Mouse (Mus musculus) hindbrain, postnatal 0 days (tissue): ENCODE results near the gene Eid2b. TPM values are rescaled to one million over a fixed set of nuclear protein-coding genes. Genes with fewer than 3 reads are reported as not detected.

Experiments
- ATAC-seq: fragments of 200-750 bp; cut with Nextera tagmentation; 2 replicates; pipeline ENCODE4 v1.8.0; 2017; ENCODE audit warnings: mild to moderate bottlenecking, moderate TSS enrichment, moderate library complexity
- DNase-seq: peaks from one replicate; pipeline ENCODE4 v3.0.0-alpha.2; 2015; ENCODE audit warnings: low spot score
- H3K27ac ChIP-seq: fragments of 300-500 bp; sonication (generic); 2 replicates; pipeline ENCODE4 v1.5.1; 2014; ENCODE audit warnings: mild to moderate bottlenecking
- H3K27me3 ChIP-seq: fragments of 300-500 bp; sonication (generic); 2 replicates; pipeline ENCODE4 v1.6.1; 2014; ENCODE audit warnings: low read length, mixed read lengths; ENCODE audit not compliant: insufficient read depth
- H3K36me3 ChIP-seq: fragments of 300-500 bp; sonication (generic); 2 replicates; pipeline ENCODE4 v1.6.1; 2014; ENCODE audit warnings: low read length, mixed read lengths; ENCODE audit not compliant: insufficient read depth
- H3K4me1 ChIP-seq: fragments of 300-500 bp; sonication (generic); 2 replicates; pipeline ENCODE4 v1.6.1; 2014; ENCODE audit warnings: antibody characterized with exemption, low read length, mixed read lengths; ENCODE audit not compliant: insufficient read depth
- H3K4me2 ChIP-seq: fragments of 300-500 bp; sonication (generic); 2 replicates; pipeline ENCODE4 v1.6.1; 2014; ENCODE audit warnings: low read depth, mild to moderate bottlenecking, low read length, moderate library complexity, mixed read lengths
- H3K4me3 ChIP-seq: fragments of 300-500 bp; sonication (generic); 2 replicates; pipeline ENCODE4 v1.5.1; 2014; ENCODE audit warnings: low read length
- H3K9ac ChIP-seq: fragments of 300-500 bp; sonication (generic); replicated peaks from 2 replicates; pipeline ENCODE4 v1.6.1; 2014; ENCODE audit warnings: mild to moderate bottlenecking, low read length, moderate library complexity, mixed read lengths
- H3K9me3 ChIP-seq: fragments of 300-500 bp; sonication (generic); 2 replicates; pipeline ENCODE4 v1.6.1; 2016; ENCODE audit warnings: low read length, mixed read lengths
- CTCF ChIP-seq: IDR thresholded peaks from 2 replicates; pipeline ENCODE4 v1.5.1; 2016; ENCODE audit warnings: antibody characterized with exemption, control low read depth, low read depth
- WGBS: fragments of 180-500 bp; shearing (Covaris S2); extraction: QIAGEN DNeasy Blood & Tissue Kit; methylation state at CpG from one replicate; pipeline ENCODE4 v1.1.7; 2014; 5-methylcytosine and 5-hydroxymethylcytosine counted together
- polyA plus RNA-seq: library from polyadenylated mRNA; unstranded; fragments of >200 nt; fragmentation: Nextera tagmentation; extraction: Ambion mirVana; gene quantifications from 2 replicates; pipeline ENCODE4 v1.2.1, GENCODE M21; 2015
- total RNA-seq: library from RNA; depleted of rRNA; stranded (reverse); fragments of >200 nt; gene quantifications from 2 replicates; pipeline ENCODE4 v1.2.3, GENCODE M21; 2014

The Eid2b gene
- total and polyA plus RNA-seq, 2 experiments from 2014 or later: 38.2 to 45.1 TPM

GRCm38 (mm10) chr7:28263786-28264185 is 13.8 kb upstream of the Eid2b start:
- Histone ChIP-seq H3K27me3 (no peaks in the 10 kb centered on the region), H3K9me3 (no peaks in the 10 kb centered on the region), H3K4me1 (no peaks in the 10 kb centered on the region), H3K27ac (no peak overlapping the region), H3K9ac (no peak overlapping the region), H3K4me3 (no peak overlapping the region), H3K4me2 (no peak overlapping the region), H3K36me3 (no peaks in the 10 kb centered on the region)
- 8% methylated on average over 15 of the region's 15 CpGs for WGBS
- TF ChIP-seq CTCF: peak; percentile 32
- peak; percentile 53 for DNase-seq
- ATAC-seq: no peak

- 86% methylated on average over 13 of the region's 13 CpGs for WGBS
- H3K4me3 ChIP-seq: no peak overlapping the region
- no peaks in the 10 kb centered on the region for H3K36me3 ChIP-seq
- H3K27ac ChIP-seq: no peak overlapping the region
- no peak overlapping the region for H3K4me2 ChIP-seq
- no peak for TF ChIP-seq CTCF
- no peaks in the 10 kb centered on the region for H3K4me1 ChIP-seq
- H3K9ac ChIP-seq: no peak overlapping the region
- H3K9me3 ChIP-seq: no peaks in the 10 kb centered on the region
- no peak for ATAC-seq
- no peaks in the 10 kb centered on the region for H3K27me3 ChIP-seq
- no peak for DNase-seq
These were observed 12.1 kb upstream of the Eid2b start for GRCm38 (mm10) chr7:28265391-28265790.

GRCm38 (mm10) chr7:28267129-28268041 is 10.2 kb upstream of the Eid2b start, which contains the start of gene Eid2:
Eid2 (plus strand) TSS chr7:28267881.
- WGBS: 9% methylated on average over 54 of the region's 57 CpGs
- Histone ChIP-seq H3K4me1 (no peaks in the 10 kb centered on the region), H3K9me3 (no peaks in the 10 kb centered on the region), H3K27me3 (no peaks in the 10 kb centered on the region), H3K4me3 (peak within 1 kb of the TSS; percentile 92), H3K4me2 (peak within 1 kb of the TSS; percentile 80), H3K9ac (peak within 1 kb of the TSS; percentile 99), H3K36me3 (no peaks in the 10 kb centered on the region), H3K27ac (peak within 1 kb of the TSS; percentile 95)
- 0 out of 2 replicates have a peak, but pooled peaks have one; percentile 13 for TF ChIP-seq CTCF
- ATAC-seq (peak; percentile 94), DNase-seq (peak; percentile 98)

- no peak for TF ChIP-seq CTCF
- Histone ChIP-seq H3K4me2 (peak overlapping the region; percentile 80), H3K9me3 (no peaks in the 10 kb centered on the region), H3K4me1 (no peaks in the 10 kb centered on the region), H3K9ac (peak overlapping the region; percentile 99), H3K27me3 (no peaks in the 10 kb centered on the region), H3K4me3 (peak overlapping the region; percentile 92), H3K27ac (peak overlapping the region; percentile 95), H3K36me3 (peaks cover 1% of the 10 kb centered on the region; the same call in 1 of the 2 replicates)
- DNase-seq (peak; percentile 53), ATAC-seq (peak; percentile 79)
- WGBS: under 1% methylated on average over 47 of the region's 62 CpGs
These were observed 9.5 kb upstream of the Eid2b start for GRCm38 (mm10) chr7:28268042-28268531.

GRCm38 (mm10) chr7:28268576-28268975 is 9.0 kb upstream of the Eid2b start:
- H3K36me3 ChIP-seq: peaks cover 3% of the 10 kb centered on the region; the same call in 1 of the 2 replicates
- no peak for DNase-seq
- peak overlapping the region; percentile 95; the same call in 1 of the 2 replicates for H3K27ac ChIP-seq
- no peak for ATAC-seq
- peak overlapping the region; percentile 92 for H3K4me3 ChIP-seq
- no peaks in the 10 kb centered on the region for H3K4me1 ChIP-seq
- no peak for TF ChIP-seq CTCF
- H3K9me3 ChIP-seq: no peaks in the 10 kb centered on the region
- H3K27me3 ChIP-seq: no peaks in the 10 kb centered on the region
- H3K9ac ChIP-seq: peak overlapping the region; percentile 99
- 27% methylated on average over 16 of the region's 16 CpGs for WGBS
- H3K4me2 ChIP-seq: peak overlapping the region; percentile 80

GRCm38 (mm10) chr7:28269355-28269754 is 8.2 kb upstream of the Eid2b start:
- Histone ChIP-seq H3K9ac (no peak overlapping the region), H3K36me3 (peaks cover 3% of the 10 kb centered on the region; the same call in 1 of the 2 replicates), H3K4me3 (no peak overlapping the region; the same call in 1 of the 2 replicates), H3K4me1 (no peaks in the 10 kb centered on the region), H3K4me2 (peak overlapping the region; percentile 80), H3K27ac (no peak overlapping the region), H3K27me3 (no peaks in the 10 kb centered on the region), H3K9me3 (no peaks in the 10 kb centered on the region)
- whole genome bisulfite sequencing: 94% methylated on average over 12 of the region's 12 CpGs
- ATAC-seq: no peak
- DNase-seq: peak; percentile 37
- peak; percentile 51 for TF ChIP-seq CTCF
